Mouse (Mus musculus) heart, embryonic 13.5 days (tissue): ENCODE results near the gene Clpp. TPM values are rescaled to one million over a fixed set of nuclear protein-coding genes. Genes with fewer than 3 reads are reported as not detected.

ENCODE experiments used
- ATAC-seq: fragments of 200-750 bp; cut with Nextera tagmentation; 2 replicates; pipeline ENCODE4 v1.8.0; 2017; ENCODE audit warnings: moderate TSS enrichment; ENCODE audit not compliant: insufficient number of reproducible peaks, low FRiP score, low TSS enrichment; ENCODE audit errors: extremely low read depth
- H3K27ac ChIP-seq: fragments of 300-500 bp; sonication (generic); replicated peaks from 2 replicates; pipeline ENCODE4 v1.5.1; 2015; ENCODE audit warnings: moderate library complexity, mild to moderate bottlenecking, inconsistent platforms
- H3K27me3 ChIP-seq: fragments of 300-500 bp; sonication (generic); replicated peaks from 2 replicates; pipeline ENCODE4 v1.6.1; 2015; ENCODE audit warnings: mild to moderate bottlenecking, inconsistent platforms
- H3K36me3 ChIP-seq: fragments of 300-500 bp; sonication (generic); 2 replicates; pipeline ENCODE4 v1.6.1; 2015; ENCODE audit warnings: mild to moderate bottlenecking, inconsistent platforms
- H3K4me1 ChIP-seq: fragments of 300-500 bp; sonication (generic); 2 replicates; pipeline ENCODE4 v1.6.1; 2015; ENCODE audit warnings: inconsistent platforms
- H3K4me2 ChIP-seq: fragments of 300-500 bp; sonication (generic); 2 replicates; pipeline ENCODE4 v1.6.1; 2015; ENCODE audit warnings: inconsistent platforms, mild to moderate bottlenecking, moderate library complexity
- H3K4me3 ChIP-seq: fragments of 300-500 bp; sonication (generic); 2 replicates; pipeline ENCODE4 v1.5.1; 2015; ENCODE audit warnings: moderate library complexity, mild to moderate bottlenecking, inconsistent platforms
- H3K9ac ChIP-seq: fragments of 300-500 bp; sonication (generic); 2 replicates; pipeline ENCODE4 v1.6.1; 2015; ENCODE audit warnings: inconsistent platforms, mild to moderate bottlenecking, moderate library complexity
- H3K9me3 ChIP-seq: fragments of 300-500 bp; sonication (generic); 2 replicates; pipeline ENCODE4 v1.6.1; 2016; ENCODE audit warnings: inconsistent platforms
- WGBS: fragments of 180-500 bp; shearing (Covaris S2); methylation state at CpG from one replicate; pipeline ENCODE4 v1.1.7; 2015; ENCODE audit warnings: mixed read lengths; 5-methylcytosine and 5-hydroxymethylcytosine counted together
- polyA plus RNA-seq: library from polyadenylated mRNA; unstranded; fragments of >200 nt; fragmentation: Nextera tagmentation; extraction: Ambion mirVana; gene quantifications from 2 replicates; pipeline ENCODE4 v1.2.1, GENCODE M21; 2015

Gene Clpp
- polyA plus RNA-seq, 1 experiment from 2014 or later: 110 TPM

GRCm38 (mm10) chr17:56973956-56974707, 16.0 kb upstream of the Clpp start:
- ATAC-seq: no peak
- Histone ChIP-seq H3K36me3 (no peaks in the 10 kb centered on the region), H3K4me3 (no peak overlapping the region), H3K4me2 (no peak overlapping the region), H3K27me3 (peaks cover 28% of the 10 kb centered on the region), H3K27ac (no peak overlapping the region), H3K9me3 (no peaks in the 10 kb centered on the region), H3K4me1 (no peaks in the 10 kb centered on the region), H3K9ac (no peak overlapping the region)
- 59% methylated on average over 13 of the region's 14 CpGs for WGBS

- Histone ChIP-seq H3K27me3 (peaks cover 24% of the 10 kb centered on the region), H3K9ac (no peak overlapping the region), H3K9me3 (no peaks in the 10 kb centered on the region), H3K4me2 (no peak overlapping the region), H3K36me3 (no peaks in the 10 kb centered on the region), H3K27ac (no peak overlapping the region), H3K4me1 (no peaks in the 10 kb centered on the region), H3K4me3 (no peak overlapping the region)
- ATAC-seq: no peak
- 75% methylated on average over 5 of the region's 5 CpGs for WGBS
Measured at GRCm38 (mm10) chr17:56974708-56975240, 15.3 kb upstream of the Clpp start.

- Histone ChIP-seq H3K4me3 (no peak overlapping the region), H3K4me2 (no peak overlapping the region)
- WGBS: 61% methylated on average over 3 of the region's 3 CpGs
Measured at GRCm38 (mm10) chr17:56975391-56975790, 14.7 kb upstream of the Clpp start.

GRCm38 (mm10) chr17:56976531-56977390, 13.3 kb upstream of the Clpp start:
- H3K4me1 ChIP-seq: no peaks in the 10 kb centered on the region
- no peaks in the 10 kb centered on the region for H3K36me3 ChIP-seq
- ATAC-seq: no peak
- H3K27me3 ChIP-seq: 0 out of 2 replicates have a peak, but pooled peaks cover 7% of the 10 kb centered on the region
- no peak overlapping the region for H3K27ac ChIP-seq
- H3K4me3 ChIP-seq: no peak overlapping the region
- 54% methylated on average over 8 of the region's 8 CpGs for WGBS
- H3K9me3 ChIP-seq: no peaks in the 10 kb centered on the region
- no peak overlapping the region for H3K4me2 ChIP-seq
- H3K9ac ChIP-seq: no peak overlapping the region

More at GRCm38 (mm10) chr17:56975391-56975790, 14.7 kb upstream of the Clpp start:
- no peaks in the 10 kb centered on the region for H3K4me1 ChIP-seq
- H3K9ac ChIP-seq: no peak overlapping the region
- peaks cover 18% of the 10 kb centered on the region for H3K27me3 ChIP-seq
- no peak for ATAC-seq
- no peak overlapping the region for H3K27ac ChIP-seq
- H3K36me3 ChIP-seq: no peaks in the 10 kb centered on the region
- no peaks in the 10 kb centered on the region for H3K9me3 ChIP-seq

- 0 out of 2 replicates have a peak, but pooled peaks cover 4% of the 10 kb centered on the region for H3K27me3 ChIP-seq
- no peaks in the 10 kb centered on the region for H3K36me3 ChIP-seq
- WGBS: 41% methylated on average over 6 of the region's 8 CpGs
- H3K4me3 ChIP-seq: no peak overlapping the region
- no peak overlapping the region for H3K27ac ChIP-seq
- no peak for ATAC-seq
- no peak overlapping the region for H3K9ac ChIP-seq
- H3K4me2 ChIP-seq: no peak overlapping the region
- H3K9me3 ChIP-seq: no peaks in the 10 kb centered on the region
- no peaks in the 10 kb centered on the region for H3K4me1 ChIP-seq
Measured at GRCm38 (mm10) chr17:56979524-56979923, 10.6 kb upstream of the Clpp start.

GRCm38 (mm10) chr17:56981049-56981448, 9.1 kb upstream of the Clpp start:
- H3K4me1 ChIP-seq: no peaks in the 10 kb centered on the region

GRCm38 (mm10) chr17:56982013-56982412, 8.1 kb upstream of the Clpp start, which contains the start of gene Acer1:
Gene Acer1 (minus strand): TSS chr17:56982126.
- 51% methylated on average over 5 of the region's 5 CpGs for WGBS
- no peak within 1 kb of the TSS for H3K4me3 ChIP-seq
- H3K27me3 ChIP-seq: 0 out of 2 replicates have a peak, but pooled peaks cover 4% of the 10 kb centered on the region
- no peaks in the 10 kb centered on the region for H3K36me3 ChIP-seq
- no peaks in the 10 kb centered on the region for H3K4me1 ChIP-seq
- no peak within 1 kb of the TSS for H3K4me2 ChIP-seq
- no peak for ATAC-seq
- H3K9me3 ChIP-seq: no peaks in the 10 kb centered on the region
- no peak within 1 kb of the TSS for H3K9ac ChIP-seq
- H3K27ac ChIP-seq: no peak within 1 kb of the TSS

More at GRCm38 (mm10) chr17:56981049-56981448, 9.1 kb upstream of the Clpp start:
- no peak overlapping the region for H3K4me2 ChIP-seq
- no peak overlapping the region for H3K4me3 ChIP-seq
- H3K27me3 ChIP-seq: 0 out of 2 replicates have a peak, but pooled peaks cover 4% of the 10 kb centered on the region
- H3K36me3 ChIP-seq: no peaks in the 10 kb centered on the region
- no peak for ATAC-seq
- H3K27ac ChIP-seq: no peak overlapping the region
- no peaks in the 10 kb centered on the region for H3K9me3 ChIP-seq
- 69% methylated on average over 7 of the region's 7 CpGs for WGBS
- H3K9ac ChIP-seq: no peak overlapping the region

GRCm38 (mm10) chr17:56984886-56985285, 5.2 kb upstream of the Clpp start:
- no peak for ATAC-seq
- WGBS: 75% methylated on average over 9 of the region's 9 CpGs
- Histone ChIP-seq H3K27me3 (no peaks in the 10 kb centered on the region), H3K4me2 (no peak overlapping the region), H3K36me3 (no peaks in the 10 kb centered on the region), H3K9ac (no peak overlapping the region), H3K4me1 (peaks cover 4% of the 10 kb centered on the region), H3K9me3 (no peaks in the 10 kb centered on the region), H3K4me3 (no peak overlapping the region), H3K27ac (no peak overlapping the region)

GRCm38 (mm10) chr17:56985656-56986055, 4.4 kb upstream of the Clpp start:
- no peak overlapping the region for H3K4me2 ChIP-seq
- H3K27ac ChIP-seq: no peak overlapping the region
- H3K4me1 ChIP-seq: peaks cover 4% of the 10 kb centered on the region
- 62% methylated on average over 3 of the region's 3 CpGs for WGBS
- ATAC-seq: no peak
- H3K9me3 ChIP-seq: no peaks in the 10 kb centered on the region
- H3K4me3 ChIP-seq: no peak overlapping the region
- no peaks in the 10 kb centered on the region for H3K36me3 ChIP-seq
- no peaks in the 10 kb centered on the region for H3K27me3 ChIP-seq
- no peak overlapping the region for H3K9ac ChIP-seq

GRCm38 (mm10) chr17:56986105-56986805, 3.9 kb upstream of the Clpp start:
- H3K4me1 ChIP-seq: peaks cover 10% of the 10 kb centered on the region
- no peak for ATAC-seq
- H3K36me3 ChIP-seq: 0 out of 2 replicates have a peak, but pooled peaks cover 2% of the 10 kb centered on the region
- H3K27me3 ChIP-seq: no peaks in the 10 kb centered on the region
- no peak overlapping the region for H3K4me2 ChIP-seq
- H3K4me3 ChIP-seq: no peak overlapping the region
- H3K9ac ChIP-seq: no peak overlapping the region
- H3K9me3 ChIP-seq: no peaks in the 10 kb centered on the region
- WGBS: 80% methylated on average over 3 of the region's 3 CpGs
- no peak overlapping the region for H3K27ac ChIP-seq

- H3K36me3 ChIP-seq: peaks cover 22% of the 10 kb centered on the region
- no peak overlapping the region for H3K9ac ChIP-seq
- H3K27me3 ChIP-seq: no peaks in the 10 kb centered on the region
- H3K27ac ChIP-seq: no peak overlapping the region
- no peaks in the 10 kb centered on the region for H3K9me3 ChIP-seq
- WGBS: 76% methylated on average over 7 of the region's 7 CpGs
- ATAC-seq: no peak
- no peak overlapping the region for H3K4me2 ChIP-seq
- peaks cover 15% of the 10 kb centered on the region for H3K4me1 ChIP-seq
- no peak overlapping the region for H3K4me3 ChIP-seq
Measured at GRCm38 (mm10) chr17:56988441-56988840, 1.7 kb upstream of the Clpp start.
